Mouse (Mus musculus): ENCODE results near the gene Six6. TPM values are rescaled to one million over a fixed set of nuclear protein-coding genes. Genes with fewer than 3 reads are reported as not detected.
A peak's percentile ranks its signal among the peaks of the same experiment; 100 is the strongest.

The Six6 gene
- polyA plus RNA-seq (2016; fragmentation: Nextera tagmentation; extraction: Ambion mirVana), result not detected in 2 replicates

- Histone ChIP-seq H3K4me2 (peak within 1 kb of the TSS; percentile 29), H3K4me3 (no peak within 1 kb of the TSS), H3K4me1 (0 out of 2 replicates have a peak, but pooled peaks cover 4% of the 10 kb centered on the region), H3K27ac (no peak within 1 kb of the TSS), H3K36me3 (no peaks in the 10 kb centered on the region), H3K9me3 (replicated peaks) (no peaks in the 10 kb centered on the region), H3K9ac (no peak within 1 kb of the TSS), H3K27me3 (replicated peaks) (peaks cover 96% of the 10 kb centered on the region)
- no peak for ATAC-seq
- 2% methylated on average over 28 of the region's 28 CpGs for WGBS (ENCODE audit: insufficient replicate concordance)
Measured at GRCm38 (mm10) chr12:72939616-72940015, at the start of gene Six6. TSS of gene Six6 (plus strand) at chr12:72939892.

- Histone ChIP-seq H3K27ac (no peak overlapping the region), H3K9ac (peak overlapping the region; percentile 55), H3K4me1 (no peaks in the 10 kb centered on the region), H3K27me3 (replicated peaks) (peaks cover 13% of the 10 kb centered on the region), H3K9me3 (replicated peaks) (no peaks in the 10 kb centered on the region), H3K36me3 (no peaks in the 10 kb centered on the region), H3K4me3 (peak overlapping the region; percentile 46), H3K4me2 (peak overlapping the region; percentile 71)
- ATAC-seq, result 0 out of 2 replicates have a peak, but pooled peaks have one; percentile 42
- WGBS (ENCODE audit: insufficient replicate concordance), result 22% methylated on average over 48 of the region's 48 CpGs
Measured at GRCm38 (mm10) chr12:72917159-72917993, 22.3 kb upstream of the Six6 start.

- 46% methylated on average over 8 of the region's 8 CpGs for WGBS (ENCODE audit: insufficient replicate concordance)
- Histone ChIP-seq H3K9ac (no peak overlapping the region), H3K27me3 (replicated peaks) (peaks cover 74% of the 10 kb centered on the region), H3K4me1 (0 out of 2 replicates have a peak, but pooled peaks cover 4% of the 10 kb centered on the region), H3K27ac (no peak overlapping the region), H3K4me3 (no peak overlapping the region), H3K9me3 (replicated peaks) (no peaks in the 10 kb centered on the region), H3K4me2 (no peak overlapping the region), H3K36me3 (no peaks in the 10 kb centered on the region)
- ATAC-seq, result no peak
Measured at GRCm38 (mm10) chr12:72936751-72937150, 2.9 kb upstream of the Six6 start.

GRCm38 (mm10) chr12:72937537-72938120 is 2.1 kb upstream of the Six6 start:
- Histone ChIP-seq H3K27ac (no peak overlapping the region), H3K9ac (no peak overlapping the region), H3K27me3 (replicated peaks) (peaks cover 83% of the 10 kb centered on the region), H3K36me3 (no peaks in the 10 kb centered on the region), H3K4me2 (no peak overlapping the region), H3K4me1 (0 out of 2 replicates have a peak, but pooled peaks cover 4% of the 10 kb centered on the region), H3K9me3 (replicated peaks) (no peaks in the 10 kb centered on the region), H3K4me3 (no peak overlapping the region)
- ATAC-seq, result no peak
- WGBS (ENCODE audit: insufficient replicate concordance), result 6% methylated on average over 19 of the region's 19 CpGs

GRCm38 (mm10) chr12:72938176-72938575 is 1.5 kb upstream of the Six6 start:
- 0 out of 2 replicates have a peak, but pooled peaks cover 4% of the 10 kb centered on the region for H3K4me1 ChIP-seq
- H3K9ac ChIP-seq, result no peak overlapping the region
- no peaks in the 10 kb centered on the region for H3K36me3 ChIP-seq
- H3K4me3 ChIP-seq, result no peak overlapping the region
- no peaks in the 10 kb centered on the region for H3K9me3 ChIP-seq (replicated peaks)
- H3K27ac ChIP-seq, result no peak overlapping the region
- H3K4me2 ChIP-seq, result no peak overlapping the region
- peaks cover 88% of the 10 kb centered on the region for H3K27me3 ChIP-seq (replicated peaks)
- ATAC-seq, result no peak
- 10% methylated on average over 11 of the region's 13 CpGs for WGBS (ENCODE audit: insufficient replicate concordance)

- WGBS (ENCODE audit: insufficient replicate concordance), result 11% methylated on average over 14 of the region's 14 CpGs
- Histone ChIP-seq H3K9ac (no peak overlapping the region), H3K4me1 (0 out of 2 replicates have a peak, but pooled peaks cover 4% of the 10 kb centered on the region), H3K27ac (no peak overlapping the region), H3K4me3 (no peak overlapping the region), H3K9me3 (replicated peaks) (no peaks in the 10 kb centered on the region), H3K4me2 (no peak overlapping the region), H3K27me3 (replicated peaks) (peaks cover 95% of the 10 kb centered on the region), H3K36me3 (no peaks in the 10 kb centered on the region)
- ATAC-seq, result no peak
Measured at GRCm38 (mm10) chr12:72938600-72939490, 847 bp upstream of the Six6 start.

GRCm38 (mm10) chr12:72940071-72940821 is 554 bp downstream of the Six6 start, which contains the start of gene 4930447C04Rik:
TSS of gene 4930447C04Rik (minus strand) at chr12:72940774.
- Histone ChIP-seq H3K4me3 (no peak within 1 kb of the TSS), H3K36me3 (no peaks in the 10 kb centered on the region), H3K9ac (no peak within 1 kb of the TSS), H3K27me3 (replicated peaks) (peaks cover 96% of the 10 kb centered on the region), H3K27ac (no peak within 1 kb of the TSS), H3K4me1 (peaks cover 4% of the 10 kb centered on the region; the same call in 1 of the 2 replicates), H3K9me3 (replicated peaks) (no peaks in the 10 kb centered on the region), H3K4me2 (peak within 1 kb of the TSS; percentile 29)
- ATAC-seq, result no peak
- 2% methylated on average over 39 of the region's 39 CpGs for WGBS (ENCODE audit: insufficient replicate concordance)

GRCm38 (mm10) chr12:72940822-72941397 is 1.2 kb downstream of the Six6 start:
- no peaks in the 10 kb centered on the region for H3K9me3 ChIP-seq (replicated peaks)
- H3K9ac ChIP-seq, result no peak overlapping the region
- 5% methylated on average over 11 of the region's 11 CpGs for WGBS (ENCODE audit: insufficient replicate concordance)

GRCm38 (mm10) chr12:72941398-72942051 is 1.8 kb downstream of the Six6 start:
- H3K27me3 ChIP-seq (replicated peaks), result peaks cover 100% of the 10 kb centered on the region
- H3K4me2 ChIP-seq, result no peak overlapping the region
- 1% methylated on average over 32 of the region's 32 CpGs for WGBS (ENCODE audit: insufficient replicate concordance)
- H3K9ac ChIP-seq, result no peak overlapping the region
- no peaks in the 10 kb centered on the region for H3K9me3 ChIP-seq (replicated peaks)
- H3K4me3 ChIP-seq, result no peak overlapping the region
- ATAC-seq, result no peak
- no peak overlapping the region for H3K27ac ChIP-seq
- H3K4me1 ChIP-seq, result peaks cover 4% of the 10 kb centered on the region; the same call in 1 of the 2 replicates
- no peaks in the 10 kb centered on the region for H3K36me3 ChIP-seq

More at GRCm38 (mm10) chr12:72940822-72941397, 1.2 kb downstream of the Six6 start:
- no peaks in the 10 kb centered on the region for H3K36me3 ChIP-seq
- H3K27me3 ChIP-seq (replicated peaks), result peaks cover 98% of the 10 kb centered on the region
- ATAC-seq, result no peak
- no peak overlapping the region for H3K27ac ChIP-seq
- no peak overlapping the region for H3K4me2 ChIP-seq
- peaks cover 4% of the 10 kb centered on the region; the same call in 1 of the 2 replicates for H3K4me1 ChIP-seq
- H3K4me3 ChIP-seq, result no peak overlapping the region

- no peak overlapping the region for H3K4me2 ChIP-seq
- no peak for ATAC-seq
Measured at GRCm38 (mm10) chr12:72942171-72942570, 2.5 kb downstream of the Six6 start.

More at GRCm38 (mm10) chr12:72942171-72942570, 2.5 kb downstream of the Six6 start:
- Histone ChIP-seq H3K27ac (no peak overlapping the region), H3K9ac (no peak overlapping the region), H3K4me3 (no peak overlapping the region), H3K9me3 (replicated peaks) (no peaks in the 10 kb centered on the region), H3K27me3 (replicated peaks) (peaks cover 100% of the 10 kb centered on the region), H3K36me3 (no peaks in the 10 kb centered on the region), H3K4me1 (peaks cover 4% of the 10 kb centered on the region; the same call in 1 of the 2 replicates)
- WGBS (ENCODE audit: insufficient replicate concordance), result 25% methylated on average over 6 of the region's 6 CpGs

Measured in liver, embryonic 12.5 days (tissue).